Mouse (Mus musculus): ENCODE measurements around the gene Gm49392. TPM values are rescaled to one million over a fixed set of nuclear protein-coding genes. Genes with fewer than 3 reads are reported as not detected.
"Not testable (repeated sequence)": the region's sequence is repeated elsewhere in the genome, so short reads cannot be mapped to it uniquely, and the experiment has no call there.

Gene Gm49392
- polyA plus RNA-seq (2011; ENCODE audit: insufficient read depth, insufficient read length, low replicate concordance, missing spikeins), result 1.8 and 5.2 TPM in 2 replicates

GRCm38 (mm10) chr13:60896794-60897193 lies at the start of gene Gm49392:
Gene Gm49392, minus strand, starts transcription at chr13:60896894.
- not testable (repeated sequence) for H3K4me3 ChIP-seq (replicated peaks; ENCODE audit: control insufficient read depth, low read depth, low read length); H3K27ac ChIP-seq (ENCODE audit: control insufficient read depth, insufficient read depth, low read depth, low read length, poor library complexity); H3K4me1 ChIP-seq (ENCODE audit: control insufficient read depth, insufficient read depth, low read length)
- 76% methylated on average over 8 of the region's 8 CpGs for WGBS

GRCm38 (mm10) chr13:60941884-60942283 lies 45.2 kb upstream of the Gm49392 start, which contains the start of gene Tpbpa:
Gene Tpbpa, minus strand, starts transcription at chr13:60941984.
- not testable (repeated sequence) for H3K4me3 ChIP-seq (replicated peaks; ENCODE audit: control insufficient read depth, low read depth, low read length); H3K27ac ChIP-seq (ENCODE audit: control insufficient read depth, insufficient read depth, low read depth, low read length, poor library complexity); H3K4me1 ChIP-seq (ENCODE audit: control insufficient read depth, insufficient read depth, low read length)
- WGBS, result 75% methylated on average over 3 of the region's 3 CpGs

- TF ChIP-seq CTCF (IDR thresholded peaks at IDR 0.05; ENCODE audit: control insufficient read depth, insufficient read depth, low read length) (no peak), POLR2A (IDR thresholded peaks at IDR 0.05; ENCODE audit: borderline replicate concordance, control insufficient read depth, low read depth, low read length) (no peak)
- WGBS, result 2% methylated on average over 5 of the region's 5 CpGs
- Histone ChIP-seq H3K4me1 (ENCODE audit: control insufficient read depth, insufficient read depth, low read length) (no peaks in the 10 kb centered on the region), H3K4me3 (replicated peaks; ENCODE audit: control insufficient read depth, low read depth, low read length) (no peak within 1 kb of the TSS), H3K27ac (ENCODE audit: control insufficient read depth, insufficient read depth, low read depth, low read length, poor library complexity) (no peak within 1 kb of the TSS)
Measured at GRCm38 (mm10) chr13:60936500-60936901, 39.8 kb upstream of the Gm49392 start, which contains the start of the genes Gm49391 and Ctla2a. Gene Gm49391, minus strand, starts transcription at chr13:60936571. Gene Ctla2a, minus strand, starts transcription at chr13:60936625.

DNA sequence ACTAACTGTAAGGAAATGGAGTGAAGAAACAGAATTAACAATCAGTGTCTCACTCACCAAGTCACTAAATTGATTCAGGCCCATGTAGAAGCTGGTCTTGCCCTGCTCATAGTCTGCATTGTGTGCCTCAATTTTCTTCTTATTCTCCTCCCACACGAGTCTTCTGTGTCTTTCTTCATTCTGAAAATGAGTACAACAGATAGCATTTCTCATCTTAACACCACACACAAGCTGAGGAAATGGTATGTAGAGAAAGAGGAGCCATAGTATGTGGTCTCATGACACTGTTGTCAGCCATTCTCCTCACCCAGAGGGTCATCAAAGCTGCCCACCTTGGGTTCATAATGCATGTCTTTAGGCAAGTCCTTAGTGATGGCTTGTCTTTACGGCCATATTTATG lies 38.8 kb upstream of the Gm49392 start, which contains the start of gene Gm49393:
Gene Gm49393, minus strand, starts transcription at position 101 of the 400 bp plus-strand sequence.
- H3K4me3 ChIP-seq (replicated peaks; ENCODE audit: control insufficient read depth, low read depth, low read length); H3K4me1 ChIP-seq (ENCODE audit: control insufficient read depth, insufficient read depth, low read length); H3K27ac ChIP-seq (ENCODE audit: control insufficient read depth, insufficient read depth, low read depth, low read length, poor library complexity): not testable (repeated sequence)
- WGBS, result 57% methylated on average over 2 of the region's 2 CpGs

GRCm38 (mm10) chr13:60904780-60905179 lies 8.1 kb upstream of the Gm49392 start, which contains the start of gene Tpbpb:
Gene Tpbpb, minus strand, starts transcription at chr13:60904880.
- WGBS, result 55% methylated on average over 2 of the region's 2 CpGs
- not testable (repeated sequence) for H3K4me3 ChIP-seq (replicated peaks; ENCODE audit: control insufficient read depth, low read depth, low read length); H3K4me1 ChIP-seq (ENCODE audit: control insufficient read depth, insufficient read depth, low read length); H3K27ac ChIP-seq (ENCODE audit: control insufficient read depth, insufficient read depth, low read depth, low read length, poor library complexity)

- Histone ChIP-seq H3K4me3 (replicated peaks; ENCODE audit: control insufficient read depth, low read depth, low read length) (no peak within 1 kb of the TSS), H3K4me1 (ENCODE audit: control insufficient read depth, insufficient read depth, low read length) (no peaks in the 10 kb centered on the region), H3K27ac (ENCODE audit: control insufficient read depth, insufficient read depth, low read depth, low read length, poor library complexity) (no peak within 1 kb of the TSS)
- no peak for TF ChIP-seq CTCF (IDR thresholded peaks at IDR 0.05; ENCODE audit: control insufficient read depth, insufficient read depth, low read length)
- TF ChIP-seq POLR2A (IDR thresholded peaks at IDR 0.05; ENCODE audit: borderline replicate concordance, control insufficient read depth, low read depth, low read length), result no peak
- WGBS, result 4% methylated on average over 3 of the region's 3 CpGs
Measured at GRCm38 (mm10) chr13:60897328-60897727, 634 bp upstream of the Gm49392 start, which contains the start of gene Ctla2b. Gene Ctla2b, minus strand, starts transcription at chr13:60897447.

DNA sequence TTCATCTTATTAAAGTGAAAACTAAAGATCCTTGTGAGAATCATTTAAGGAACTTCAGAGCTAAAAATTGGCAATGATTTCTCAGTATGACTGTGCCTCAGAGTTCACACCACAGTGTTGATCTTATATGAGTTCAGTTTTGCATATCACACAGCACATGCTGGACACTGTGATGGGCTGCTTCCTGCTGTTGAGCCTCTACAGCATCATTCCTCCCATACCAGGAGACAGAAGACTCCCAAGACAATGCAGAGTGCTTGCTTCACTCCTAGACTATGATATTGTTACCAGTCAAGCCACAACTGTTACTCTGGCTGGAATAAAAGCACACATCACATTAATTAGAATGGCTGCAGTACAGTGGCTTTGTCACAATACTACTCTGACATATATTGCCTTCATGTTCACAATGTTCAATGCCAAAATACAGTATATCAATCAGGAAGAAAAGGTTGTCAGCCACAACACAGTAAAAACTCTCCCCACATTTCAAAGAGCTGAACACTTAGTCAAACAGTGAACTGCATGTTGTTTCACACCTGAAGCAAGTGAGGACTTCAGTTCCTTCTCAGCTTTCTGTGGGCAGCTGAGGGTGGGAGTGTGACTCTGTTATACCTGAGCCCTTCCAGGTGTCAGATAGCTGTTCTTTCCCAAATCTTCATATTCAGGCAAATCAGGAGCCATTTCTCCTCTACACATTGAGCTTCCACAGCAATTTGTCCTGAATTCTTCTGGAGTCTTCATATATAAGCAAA lies 1.1 kb downstream of the Gm49392 start:
- Histone ChIP-seq H3K27ac (ENCODE audit: control insufficient read depth, insufficient read depth, low read depth, low read length, poor library complexity) (no peak overlapping the region), H3K4me3 (replicated peaks; ENCODE audit: control insufficient read depth, low read depth, low read length) (no peak overlapping the region), H3K4me1 (ENCODE audit: control insufficient read depth, insufficient read depth, low read length) (no peaks in the 10 kb centered on the region)
- no peak for TF ChIP-seq CTCF (IDR thresholded peaks at IDR 0.05; ENCODE audit: control insufficient read depth, insufficient read depth, low read length)

DNA sequence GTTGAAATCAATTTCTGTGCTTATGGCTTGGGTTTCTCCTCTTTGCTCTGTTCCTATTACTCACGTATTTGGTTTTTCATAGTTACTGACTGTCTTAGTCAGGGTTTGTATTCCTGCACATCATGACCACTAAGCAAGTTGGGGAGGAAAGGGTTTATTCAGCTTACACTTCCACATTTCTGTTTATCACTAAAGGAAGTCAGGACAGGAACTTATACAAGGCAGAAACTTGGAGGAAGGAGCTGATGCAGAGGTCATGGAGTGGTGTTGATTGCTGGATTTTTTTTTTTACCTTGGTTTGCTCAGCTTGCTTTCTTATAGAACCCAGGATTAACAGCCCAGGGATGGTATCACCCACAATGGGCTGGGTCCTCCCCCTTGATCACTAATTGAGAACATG lies 4.4 kb downstream of the Gm49392 start:
- no peak for TF ChIP-seq POLR2A (IDR thresholded peaks at IDR 0.05; ENCODE audit: borderline replicate concordance, control insufficient read depth, low read depth, low read length)
- TF ChIP-seq CTCF (IDR thresholded peaks at IDR 0.05; ENCODE audit: control insufficient read depth, insufficient read depth, low read length), result no peak
- WGBS, result 45% methylated on average over 1 of the region's 1 CpGs
- no peak overlapping the region for H3K27ac ChIP-seq (ENCODE audit: control insufficient read depth, insufficient read depth, low read depth, low read length, poor library complexity)
- H3K4me3 ChIP-seq (replicated peaks; ENCODE audit: control insufficient read depth, low read depth, low read length), result no peak overlapping the region
- no peaks in the 10 kb centered on the region for H3K4me1 ChIP-seq (ENCODE audit: control insufficient read depth, insufficient read depth, low read length)

- Histone ChIP-seq H3K4me3 (replicated peaks; ENCODE audit: control insufficient read depth, low read depth, low read length) (no peak within 1 kb of the TSS), H3K4me1 (ENCODE audit: control insufficient read depth, insufficient read depth, low read length) (no peaks in the 10 kb centered on the region), H3K27ac (ENCODE audit: control insufficient read depth, insufficient read depth, low read depth, low read length, poor library complexity) (no peak within 1 kb of the TSS)
- TF ChIP-seq POLR2A (IDR thresholded peaks at IDR 0.05; ENCODE audit: borderline replicate concordance, control insufficient read depth, low read depth, low read length) (no peak), CTCF (IDR thresholded peaks at IDR 0.05; ENCODE audit: control insufficient read depth, insufficient read depth, low read length) (no peak)
- 69% methylated on average over 1 of the region's 1 CpGs for WGBS
Measured at GRCm38 (mm10) chr13:60864281-60864680, 32.4 kb downstream of the Gm49392 start, which contains the start of gene 4930486L24Rik. Gene 4930486L24Rik, minus strand, starts transcription at chr13:60864475.
